Comparison of ENCODE assay signal across 12 mouse cellular contexts in the genomic region with DNA sequence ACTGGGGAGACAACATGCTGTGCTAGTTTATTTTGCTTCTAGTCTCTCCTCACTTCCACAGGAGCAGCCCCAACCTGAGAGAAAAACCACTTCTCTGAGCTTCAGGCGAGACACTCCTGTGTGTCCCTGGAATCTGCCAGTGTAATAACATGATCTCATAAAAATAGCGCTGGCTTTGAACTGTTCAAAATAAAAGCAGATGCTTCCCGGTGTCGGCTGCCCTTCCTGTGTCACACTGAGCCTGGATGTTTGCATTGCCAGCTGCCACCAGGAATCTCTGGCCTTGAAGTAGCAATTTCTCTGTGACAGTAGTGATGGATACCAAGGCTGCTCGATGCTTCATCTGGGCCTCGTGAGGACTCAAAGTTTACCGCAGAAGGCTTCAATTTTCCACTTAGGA.
DNase-seq lines count a peak whose midpoint lies in the region; ATAC-seq and TF ChIP-seq lines count a peak whose summit lies in the region.
"Had no signal": no experiment of that assay in that cellular context is flagged by ENCODE, and none has a peak within 500 bp of the region (broad histone marks: within the 10 kb centered on the region; RNA-seq: fewer than 3 reads in every experiment).

No protein-coding gene starts in this region.

- 20% methylated on average over 7 of the region's 7 CpGs for WGBS in intestine, embryonic 14.5 days
- 19% methylated on average over 7 of the region's 7 CpGs for WGBS in intestine, postnatal 0 days

- H3K27me3 ChIP-seq in intestine, embryonic 14.5 days (replicated peaks; ENCODE audit: control insufficient read depth, insufficient read depth, low read length), result no peaks in the 10 kb centered on the region
- no peaks in the 10 kb centered on the region for H3K27me3 ChIP-seq in intestine, postnatal 0 days (replicated peaks; ENCODE audit: control insufficient read depth, insufficient read depth, low read length)
- H3K27me3 ChIP-seq: heart, embryonic 15.5 days had no signal

- no peak for ATAC-seq in intestine, embryonic 14.5 days (replicated peaks; ENCODE audit: low FRiP score, low TSS enrichment, low read depth)
- ATAC-seq in intestine, postnatal 0 days, result no peak
- ATAC-seq in cerebellum, adult (ENCODE audit: insufficient number of reproducible peaks, low FRiP score, low TSS enrichment), result no peak

- no peak overlapping the region for H3K9ac ChIP-seq in intestine, embryonic 14.5 days (ENCODE audit: low read length)
- H3K9ac ChIP-seq in intestine, postnatal 0 days (ENCODE audit: low read depth, low read length), result no peak overlapping the region
- H3K9ac ChIP-seq: heart, embryonic 15.5 days had no signal

- no peak overlapping the region for H3K27ac ChIP-seq in intestine, embryonic 14.5 days (ENCODE audit: low read depth)
- H3K27ac ChIP-seq in intestine, postnatal 0 days (ENCODE audit: low read depth, low read length), result no peak overlapping the region
- H3K27ac ChIP-seq: heart, embryonic 15.5 days had no signal

- DNase-seq in intestine, embryonic 14.5 days (ENCODE audit: low spot score), result peak; percentile 55
- DNase-seq in brain, adult 2 months (ENCODE audit: low read depth, low spot score), result peak; percentile 52
- peak; percentile 40 for DNase-seq in embryo, embryonic 9.5 days (ENCODE audit: extremely low spot score)
- peak; percentile 18 to 23 for DNase-seq in kidney, postnatal 36 days
- DNase-seq in spleen, postnatal 10 days (ENCODE audit: low spot score in 2 of 2), result no peak
- DNase-seq: cerebellum, adult 11-12 months; gastrocnemius, postnatal 14 days; liver; right cerebral cortex, postnatal 4 days had no signal

- peaks cover 6% of the 10 kb centered on the region; the same call in 1 of the 2 replicates for H3K4me1 ChIP-seq in intestine, embryonic 14.5 days (replicated peaks; ENCODE audit: control insufficient read depth, insufficient read depth, low read length)
- no peaks in the 10 kb centered on the region for H3K4me1 ChIP-seq in intestine, postnatal 0 days (replicated peaks; ENCODE audit: control insufficient read depth, insufficient read depth, low read length)

- H3K9me3 ChIP-seq in intestine, embryonic 14.5 days (ENCODE audit: control insufficient read depth, low read length), result no peaks in the 10 kb centered on the region
- H3K9me3 ChIP-seq in intestine, postnatal 0 days (ENCODE audit: control insufficient read depth), result no peaks in the 10 kb centered on the region
- H3K9me3 ChIP-seq: heart, embryonic 15.5 days had no signal

- no peak overlapping the region for H3K4me3 ChIP-seq in intestine, embryonic 14.5 days (ENCODE audit: low read depth, low read length)
- no peak overlapping the region for H3K4me3 ChIP-seq in intestine, postnatal 0 days (ENCODE audit: low read depth, low read length)
- H3K4me3 ChIP-seq: heart, embryonic 15.5 days had no signal

- H3K4me2 ChIP-seq in intestine, embryonic 14.5 days (ENCODE audit: low read length), result no peak overlapping the region
- no peak overlapping the region for H3K4me2 ChIP-seq in intestine, postnatal 0 days (replicated peaks; ENCODE audit: low read depth)
- H3K4me2 ChIP-seq: heart, embryonic 15.5 days had no signal

- no peak for TF ChIP-seq CTCF in intestine, postnatal 0 days (IDR thresholded peaks at IDR 0.05; ENCODE audit: low read depth)

- H3K36me3 ChIP-seq in intestine, embryonic 14.5 days (ENCODE audit: control insufficient read depth, insufficient read depth, low read length), result no peaks in the 10 kb centered on the region
- H3K36me3 ChIP-seq in intestine, postnatal 0 days (ENCODE audit: control insufficient read depth, insufficient read depth), result no peaks in the 10 kb centered on the region; the same call in 1 of the 2 replicates
- H3K36me3 ChIP-seq: heart, embryonic 15.5 days had no signal

Comparison
In these comparisons a context has a peak if more than half of its experiments do, and no peak if none do; other contexts are left out.
1. DNase-seq: peak in intestine, embryonic 14.5 days (single experiment), brain, adult 2 months (single experiment), embryo, embryonic 9.5 days (single experiment) and kidney, postnatal 36 days (2 of 2); none in spleen, postnatal 10 days (0 of 2).